ENCODE assay signal across 15 mouse cellular contexts in the genomic region with DNA sequence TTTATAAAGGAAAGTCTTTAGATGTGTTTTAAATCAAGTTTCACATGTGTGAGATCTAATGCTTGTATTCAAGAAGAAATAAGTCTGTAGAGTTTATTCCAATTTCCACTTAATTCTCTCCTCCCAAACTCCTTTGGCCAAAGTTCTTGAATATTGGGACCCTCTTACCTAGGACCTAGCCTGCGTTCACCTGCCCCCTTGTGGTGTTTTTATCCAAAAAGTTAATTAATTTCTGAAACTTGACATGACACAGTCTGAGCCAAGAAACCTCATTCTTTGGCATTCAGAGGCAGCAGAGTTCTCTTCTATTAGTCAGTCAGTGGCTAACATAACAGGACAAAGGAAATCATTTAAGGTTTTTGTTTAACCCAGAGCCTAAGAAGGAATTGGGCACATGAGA. TPM values are rescaled to one million over a fixed set of nuclear protein-coding genes. Genes with fewer than 3 reads are reported as not detected.
"Had no signal": no experiment of that assay in that cellular context is flagged by ENCODE, and none has a peak within 500 bp of the region (broad histone marks: within the 10 kb centered on the region; RNA-seq: fewer than 3 reads in every experiment).

No protein-coding gene starts in this region.

- H3K9ac ChIP-seq: kidney, embryonic 15.5 days; limb, embryonic 13.5 days; liver, embryonic 12.5 days; lung, embryonic 15.5 days; neural tube, embryonic 13.5 days had no signal

- H3K4me3 ChIP-seq: kidney, embryonic 15.5 days; limb, embryonic 13.5 days; liver, embryonic 12.5 days; lung, embryonic 15.5 days; midbrain, embryonic 10.5 days; neural tube, embryonic 13.5 days had no signal

- H3K9me3 ChIP-seq: kidney, embryonic 15.5 days; limb, embryonic 13.5 days; liver, embryonic 12.5 days; lung, embryonic 15.5 days; midbrain, embryonic 10.5 days; neural tube, embryonic 13.5 days had no signal

- H3K4me1 ChIP-seq: kidney, embryonic 15.5 days; liver, embryonic 12.5 days; neural tube, embryonic 13.5 days had no signal

- DNase-seq: kidney, adult 2 months; kidney, postnatal 25 days; layer of hippocampus, adult 9-11 months; left cerebral cortex, postnatal 4 days; lung, postnatal 36 days; retina, postnatal 1 day; thymus, postnatal 4 days had no signal

- H3K27me3 ChIP-seq: kidney, embryonic 15.5 days; limb, embryonic 13.5 days; liver, embryonic 12.5 days; lung, embryonic 15.5 days had no signal

- H3K4me2 ChIP-seq: kidney, embryonic 15.5 days; limb, embryonic 13.5 days; liver, embryonic 12.5 days; lung, embryonic 15.5 days; neural tube, embryonic 13.5 days had no signal

- H3K27ac ChIP-seq: kidney, embryonic 15.5 days; limb, embryonic 13.5 days; liver, embryonic 12.5 days; lung, embryonic 15.5 days; midbrain, embryonic 10.5 days; neural tube, embryonic 13.5 days had no signal

- H3K36me3 ChIP-seq: kidney, embryonic 15.5 days; limb, embryonic 13.5 days; liver, embryonic 12.5 days; lung, embryonic 15.5 days; midbrain, embryonic 10.5 days; neural tube, embryonic 13.5 days had no signal

- ATAC-seq: liver, embryonic 12.5 days; midbrain, embryonic 16.5 days had no signal

RNA-seq across cellular contexts. Expression of gene Foxa1, which starts 32.2 kb away (rescaled TPM):
- total RNA-seq: left cerebral cortex, postnatal 4 days; megakaryocyte, adult 5-6 weeks had no signal
- polyA plus RNA-seq: limb, embryonic 13.5 days had no signal

RNA-seq across cellular contexts. Expression of gene Ttc6, which starts 49.4 kb away (rescaled TPM):
- total RNA-seq: megakaryocyte, adult 5-6 weeks had no signal
